Mouse (Mus musculus) cerebellum, adult 2 months (tissue): ENCODE results near the gene Gm9903. TPM values are rescaled to one million over a fixed set of nuclear protein-coding genes. Genes with fewer than 3 reads are reported as not detected.

ENCODE experiments used
- DNase-seq, 2 experiments: peaks; one replicate each; pipeline ENCODE4 v3.0.0; 2021
- H3K27ac ChIP-seq: fragments of 200-500 bp; 2 replicates; pipeline ENCODE4 v1.5.1; 2012; ENCODE audit warnings: low read length, control low read depth, inconsistent platforms; ENCODE audit not compliant: insufficient read depth
- H3K27me3 ChIP-seq: fragments of 200-500 bp; 2 replicates; pipeline ENCODE4 v1.6.1; 2012; ENCODE audit warnings: inconsistent platforms, mild to moderate bottlenecking, low read length, moderate library complexity; ENCODE audit not compliant: control insufficient read depth, insufficient read depth
- H3K4me1 ChIP-seq: fragments of 200-500 bp; 2 replicates; pipeline ENCODE4 v1.6.1; 2011; ENCODE audit warnings: low read length; ENCODE audit not compliant: control insufficient read depth, insufficient read depth
- H3K4me3 ChIP-seq: fragments of 200-500 bp; replicated peaks from 2 replicates; pipeline ENCODE3; 2011; ENCODE audit warnings: mild to moderate bottlenecking, low read depth, low read length, control low read depth; ENCODE audit not compliant: insufficient read depth
- CTCF ChIP-seq: fragments of 200-500 bp; IDR thresholded peaks from 2 replicates; pipeline ENCODE4 v1.5.1; 2011; ENCODE audit warnings: low read depth, mild to moderate bottlenecking, control low read depth, low read length, moderate library complexity, borderline replicate concordance; ENCODE audit not compliant: insufficient read depth
- POLR2A ChIP-seq: fragments of 200-500 bp; IDR thresholded peaks from 2 replicates; pipeline ENCODE4 v1.6.1; 2011; ENCODE audit warnings: low read length, control low read depth, borderline replicate concordance; ENCODE audit not compliant: insufficient read depth
- WGBS: fragments of 180-500 bp; shearing (Covaris S2); methylation state at CpG from one replicate; pipeline ENCODE4 v1.1.7; 2018; 5-methylcytosine and 5-hydroxymethylcytosine counted together
- polyA plus RNA-seq: library from polyadenylated mRNA; depleted of rRNA; stranded (reverse); fragments of >200 nt; gene quantifications from 2 replicates; pipeline ENCODE4 v1.2.3, GENCODE M21; 2012

The Gm9903 gene
- polyA plus RNA-seq, 1 experiment = 0.93 TPM

GRCm38 (mm10) chr5:33630615-33631014, 890 bp downstream of the Gm9903 start:
- H3K4me1 ChIP-seq = peaks cover 6% of the 10 kb centered on the region; the same call in 1 of the 2 replicates
- TF ChIP-seq POLR2A = no peak
- no peak for TF ChIP-seq CTCF
- no peaks in the 10 kb centered on the region for H3K27me3 ChIP-seq
- 54% methylated on average over 4 of the region's 4 CpGs for WGBS
- no peak overlapping the region for H3K27ac ChIP-seq
- no peak for DNase-seq
- no peak overlapping the region for H3K4me3 ChIP-seq

- Histone ChIP-seq H3K27ac (no peak overlapping the region), H3K4me1 (peaks cover 6% of the 10 kb centered on the region; the same call in 1 of the 2 replicates), H3K4me3 (no peak overlapping the region), H3K27me3 (no peaks in the 10 kb centered on the region)
- DNase-seq = no peak
- no peak for TF ChIP-seq CTCF
- TF ChIP-seq POLR2A = no peak
- 23% methylated on average over 1 of the region's 1 CpGs for WGBS
These were observed 2.8 kb downstream of the Gm9903 start for GRCm38 (mm10) chr5:33632526-33632925.

- Histone ChIP-seq H3K27me3 (no peaks in the 10 kb centered on the region), H3K4me1 (no peaks in the 10 kb centered on the region), H3K27ac (no peak overlapping the region), H3K4me3 (no peak overlapping the region)
- 94% methylated on average over 3 of the region's 3 CpGs for WGBS
- TF ChIP-seq POLR2A (no peak), CTCF (no peak)
- no peak for DNase-seq
These were observed 5.6 kb downstream of the Gm9903 start for GRCm38 (mm10) chr5:33635361-33635760.

- Histone ChIP-seq H3K27me3 (no peaks in the 10 kb centered on the region), H3K4me3 (no peak overlapping the region), H3K4me1 (no peaks in the 10 kb centered on the region), H3K27ac (no peak overlapping the region)
- DNase-seq = no peak
- TF ChIP-seq POLR2A (no peak), CTCF (no peak)
- WGBS = 50% methylated on average over 3 of the region's 3 CpGs
These were observed 8.1 kb downstream of the Gm9903 start for GRCm38 (mm10) chr5:33637606-33638350.

GRCm38 (mm10) chr5:33638826-33639225, 9.1 kb downstream of the Gm9903 start:
- Histone ChIP-seq H3K4me3 (no peak overlapping the region), H3K4me1 (no peaks in the 10 kb centered on the region), H3K27me3 (no peaks in the 10 kb centered on the region), H3K27ac (no peak overlapping the region)
- WGBS = 67% methylated on average over 4 of the region's 4 CpGs
- no peak for DNase-seq
- TF ChIP-seq CTCF (no peak), POLR2A (no peak)

- no peak for TF ChIP-seq POLR2A
- peak; percentile 64 for TF ChIP-seq CTCF
- WGBS = 31% methylated on average over 3 of the region's 3 CpGs
- Histone ChIP-seq H3K27ac (no peak overlapping the region), H3K27me3 (no peaks in the 10 kb centered on the region), H3K4me3 (no peak overlapping the region), H3K4me1 (no peaks in the 10 kb centered on the region)
- peak; percentile 44 for DNase-seq
These were observed 10.9 kb downstream of the Gm9903 start for GRCm38 (mm10) chr5:33640652-33641051.

- H3K27me3 ChIP-seq = no peaks in the 10 kb centered on the region
- peaks cover 8% of the 10 kb centered on the region for H3K4me1 ChIP-seq
- no peak overlapping the region; the same call in 1 of the 2 replicates for H3K27ac ChIP-seq
- no peak for TF ChIP-seq CTCF
- TF ChIP-seq POLR2A = no peak
- DNase-seq = no peak
- 7% methylated on average over 2 of the region's 2 CpGs for WGBS
- H3K4me3 ChIP-seq = peak overlapping the region; percentile 86
These were observed 21.3 kb downstream of the Gm9903 start for GRCm38 (mm10) chr5:33651017-33651416.

GRCm38 (mm10) chr5:33651541-33651920, 21.8 kb downstream of the Gm9903 start:
- WGBS = under 1% methylated on average over 11 of the region's 11 CpGs
- TF ChIP-seq POLR2A = no peak
- TF ChIP-seq CTCF = no peak
- H3K27ac ChIP-seq = peak overlapping the region; percentile 97; the same call in 1 of the 2 replicates
- no peak for DNase-seq
- peaks cover 8% of the 10 kb centered on the region for H3K4me1 ChIP-seq
- H3K27me3 ChIP-seq = no peaks in the 10 kb centered on the region
- H3K4me3 ChIP-seq = peak overlapping the region; percentile 86
